Mouse (Mus musculus) T-helper 1 cell (primary cell): ENCODE measurements around the gene Scfd1.

ENCODE experiments used
- in situ Hi-C: fragments of 300-600 bp; cut with MboI, MseI; formaldehyde crosslinking; loops from one replicate; pipeline ENCODE4 v1.15.1; 2025; ENCODE audit warnings: high pct_unique_total_duplicates

Scfd1 gene

DNA sequence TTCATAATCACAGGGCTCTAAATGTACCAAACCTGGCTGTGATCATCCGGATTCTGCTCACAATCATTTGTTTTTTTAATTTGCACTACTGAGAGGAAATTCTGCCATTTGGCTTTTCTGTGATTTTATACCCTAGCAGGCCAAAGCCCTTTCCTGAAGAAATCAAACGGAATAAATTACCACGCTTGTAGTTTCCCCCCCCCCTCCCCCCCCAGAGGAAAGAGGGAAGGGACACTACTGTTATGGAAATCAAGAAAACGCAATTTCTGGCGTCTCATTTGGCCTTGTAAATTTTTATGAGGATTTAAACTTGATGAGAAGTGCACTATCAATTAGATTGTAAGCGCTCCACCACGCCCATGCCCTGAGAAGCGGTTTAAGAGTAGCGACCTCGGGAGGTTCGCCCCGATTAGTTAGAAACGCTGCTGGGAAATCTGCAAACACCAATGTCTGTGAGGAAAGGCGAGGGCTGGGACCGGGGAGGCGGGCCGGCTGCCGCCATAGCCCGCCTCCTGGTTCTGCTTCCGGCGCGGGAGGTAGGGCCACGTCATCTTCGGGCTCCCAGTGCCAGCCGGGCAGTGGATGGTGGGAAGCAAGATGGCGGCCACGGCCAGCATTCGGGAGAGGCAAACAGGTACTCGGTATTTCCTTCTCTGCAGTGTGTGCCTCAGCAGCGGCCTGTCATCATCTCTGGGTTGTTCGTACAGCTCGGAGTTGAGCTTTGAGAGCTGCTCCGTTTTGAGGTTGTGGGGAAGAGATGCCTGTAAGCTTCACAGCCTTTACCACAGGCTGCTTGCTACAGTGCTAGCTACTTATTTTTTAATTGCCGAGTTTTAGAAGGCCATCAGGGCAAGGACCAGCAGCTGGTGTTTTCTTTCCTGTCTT is at the start of gene Scfd1:
Gene Scfd1 (plus strand): TSS at position 508 of the 885 bp plus-strand sequence.
- in situ Hi-C loops = loop anchor here (25.0 kb wide), 1 partner anchor 385 kb away; no protein-coding TSS in a partner anchor

DNA sequence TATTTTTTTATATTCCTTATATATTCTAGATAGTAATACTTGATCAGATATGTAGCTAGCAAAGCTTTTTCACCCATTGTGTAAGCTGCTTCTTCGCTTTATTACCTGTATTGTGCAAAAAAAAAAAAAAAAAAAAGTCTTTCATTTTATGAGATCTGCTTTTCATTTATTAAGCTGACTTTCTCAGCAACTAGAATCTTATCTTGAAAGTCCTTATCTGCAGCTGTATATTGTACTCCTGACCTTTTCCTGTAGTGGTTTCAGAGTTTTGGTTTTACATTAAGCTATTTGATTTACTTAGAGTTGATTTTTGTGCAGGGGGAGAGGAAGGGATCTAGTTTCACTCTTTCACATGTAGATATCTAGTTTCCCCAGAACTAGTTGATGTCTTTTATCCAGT is 40.3 kb upstream of the Scfd1 start:
- in situ Hi-C loops = no loop called here

DNA sequence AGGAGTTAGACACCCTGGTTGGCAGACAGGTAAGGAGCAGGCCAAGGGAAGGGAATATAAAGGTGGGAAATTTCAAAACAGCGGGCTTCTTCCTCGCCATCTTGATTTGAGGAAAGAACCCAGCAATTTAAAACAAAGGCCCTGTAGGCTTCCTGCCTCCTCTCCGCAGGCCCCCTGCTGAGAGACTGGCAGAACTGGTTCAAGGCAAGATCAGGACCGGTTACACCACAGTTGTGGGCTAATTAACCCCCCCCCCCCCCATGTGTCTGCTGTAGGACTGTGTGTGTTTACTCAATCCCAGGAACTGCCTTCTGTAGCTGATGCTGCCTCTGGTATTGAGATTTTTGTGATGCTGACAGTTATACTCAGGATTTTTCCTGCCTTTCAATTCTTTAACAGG is 31.2 kb upstream of the Scfd1 start:
- in situ Hi-C loops = no loop called here

DNA sequence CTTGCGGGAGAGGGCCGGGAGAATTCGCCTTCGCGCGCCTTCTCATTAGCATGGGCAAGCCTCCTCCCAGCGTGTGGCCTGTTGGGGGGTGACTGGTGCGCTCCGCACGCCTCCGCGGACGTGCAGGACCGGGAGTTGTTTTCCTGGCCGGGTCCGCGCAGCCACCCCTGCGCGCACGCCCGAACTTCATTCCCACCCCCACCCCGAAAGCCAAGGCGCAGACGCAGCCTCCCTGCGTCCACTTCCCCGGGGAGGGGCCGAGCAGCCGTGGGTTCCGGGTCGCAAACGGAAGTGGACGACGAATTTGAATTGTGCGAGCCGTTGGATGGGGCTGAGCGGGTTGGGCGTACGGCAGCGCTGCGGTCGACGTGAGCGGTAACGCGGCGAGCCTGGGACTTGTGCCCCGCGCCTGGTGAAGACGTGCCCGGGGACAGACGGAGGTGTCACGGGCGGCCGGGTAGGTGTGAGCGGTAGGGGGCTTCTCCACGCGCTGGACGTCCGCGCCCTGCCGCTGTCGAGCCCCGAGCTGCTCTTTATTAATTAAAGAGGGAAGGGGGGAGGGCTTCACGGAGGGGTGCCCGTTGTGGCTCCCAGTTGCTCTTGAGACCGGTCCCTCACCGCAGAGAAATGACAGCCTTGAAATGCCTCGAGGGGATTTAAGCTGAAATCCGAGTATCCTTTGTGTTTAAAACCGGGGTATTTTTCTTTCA is 29.2 kb upstream of the Scfd1 start, which contains the start of gene G2e3:
Gene G2e3 (plus strand): TSS at position 74 of the 710 bp plus-strand sequence.
- in situ Hi-C loops = no loop called here

DNA sequence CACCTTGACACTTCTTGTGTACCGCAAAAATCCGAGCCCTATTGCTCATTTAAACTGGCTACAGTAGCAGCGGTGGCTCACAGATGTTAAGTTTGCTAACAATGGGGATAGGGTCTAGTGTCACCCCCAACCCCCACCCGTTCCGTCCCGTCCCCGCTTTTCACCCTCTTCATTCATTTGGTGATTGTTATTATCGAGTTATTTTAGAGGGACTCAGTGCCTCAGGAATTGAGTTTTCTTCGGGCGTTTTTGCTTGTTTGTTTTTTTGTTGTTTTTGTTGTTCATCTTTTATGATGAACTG is 28.7 kb upstream of the Scfd1 start:
- in situ Hi-C loops = no loop called here

DNA sequence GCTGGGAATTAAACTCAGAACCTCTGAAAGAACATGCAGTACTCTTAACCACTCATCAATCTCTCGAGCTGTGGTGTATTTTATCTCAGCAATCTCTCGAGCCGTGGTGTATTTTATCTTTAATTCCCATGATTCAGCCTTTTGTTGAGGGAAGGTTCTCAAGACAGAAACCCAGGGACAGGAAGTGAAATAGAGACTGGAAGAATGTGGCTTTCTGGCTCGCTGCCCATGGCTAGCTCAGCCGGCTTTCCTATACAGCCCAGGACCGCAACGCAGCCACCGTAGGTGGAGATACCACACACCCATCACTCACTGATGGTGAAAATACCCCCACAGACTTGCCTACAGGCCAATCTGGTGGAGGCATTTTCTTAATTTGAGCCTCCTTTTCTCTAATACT is 22.0 kb upstream of the Scfd1 start:
- in situ Hi-C loops = no loop called here

DNA sequence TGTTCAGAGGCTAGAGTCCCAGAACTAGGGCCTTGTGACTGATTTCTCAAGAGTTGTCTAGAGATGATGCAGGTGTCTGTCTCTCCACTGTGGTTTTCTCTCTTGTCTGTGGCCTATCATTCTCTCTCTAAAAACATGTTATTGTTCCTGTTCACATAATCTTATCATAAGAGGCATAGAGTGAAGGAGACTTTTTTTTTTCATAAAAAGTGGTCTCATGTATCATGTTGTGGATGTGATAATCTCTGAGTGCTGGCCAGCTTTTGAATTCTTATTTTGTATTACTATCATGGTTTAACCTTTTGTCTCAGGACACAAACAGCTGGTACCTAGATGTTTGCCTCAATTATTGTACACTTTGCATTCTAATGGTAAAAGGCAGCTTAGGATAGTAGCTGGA is 16.0 kb upstream of the Scfd1 start:
- in situ Hi-C loops = no loop called here

DNA sequence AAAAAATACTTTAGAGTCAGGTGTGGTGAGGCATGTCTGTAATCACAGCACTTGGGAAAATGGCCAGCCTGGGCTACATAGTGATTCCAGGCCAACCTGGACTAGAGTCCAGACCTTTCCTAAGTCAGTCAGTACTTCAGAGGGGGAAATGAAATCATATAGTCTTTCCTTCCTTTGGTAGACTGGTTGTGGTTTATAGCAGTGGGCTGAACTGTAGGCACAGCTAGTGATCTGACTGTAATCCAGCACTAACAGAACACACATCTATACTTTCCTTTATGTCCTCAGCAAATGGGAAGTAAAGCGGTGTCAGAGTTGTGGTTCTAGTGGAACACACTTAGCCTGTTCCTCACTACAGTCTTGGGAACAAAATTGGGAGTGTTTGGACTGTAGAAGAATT is 14.4 kb upstream of the Scfd1 start:
- in situ Hi-C loops = no loop called here

DNA sequence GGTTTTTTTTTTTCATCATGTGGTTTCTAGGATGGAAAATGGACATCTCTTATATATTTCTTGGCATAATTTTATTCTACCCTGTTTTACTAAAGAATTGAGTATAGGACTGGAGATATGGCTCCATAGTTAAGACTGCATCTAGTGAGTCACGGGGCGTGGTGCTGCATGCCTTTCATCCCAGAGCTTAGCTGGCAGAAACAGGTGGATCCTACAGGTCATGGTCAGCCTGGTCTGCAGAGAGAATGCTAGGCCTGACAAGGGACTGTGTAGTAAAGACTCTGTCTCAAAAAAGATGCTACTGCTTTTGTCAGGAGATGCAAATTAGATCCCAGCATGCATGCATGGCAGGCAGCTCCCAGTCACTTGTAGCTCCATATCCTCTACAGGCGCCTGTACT is 8.8 kb upstream of the Scfd1 start:
- in situ Hi-C loops = no loop called here

DNA sequence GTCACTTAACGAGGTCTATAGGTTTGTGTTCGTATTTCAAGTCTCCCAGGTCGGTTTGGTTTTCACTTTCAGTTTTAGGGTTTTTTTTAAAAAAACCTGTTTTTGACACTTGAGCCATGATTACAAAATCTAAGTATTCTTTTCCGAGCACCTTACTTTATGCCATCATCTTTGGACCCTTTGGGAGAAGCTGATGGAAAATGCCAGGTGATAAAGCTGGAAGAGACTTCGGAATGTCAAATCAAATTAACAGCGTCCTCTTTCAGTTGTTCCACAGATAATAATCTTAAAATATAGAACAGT is 529 bp downstream of the Scfd1 start:
- in situ Hi-C loops = loop anchor here (25.0 kb wide), 1 partner anchor 384 kb away; no protein-coding TSS in a partner anchor

DNA sequence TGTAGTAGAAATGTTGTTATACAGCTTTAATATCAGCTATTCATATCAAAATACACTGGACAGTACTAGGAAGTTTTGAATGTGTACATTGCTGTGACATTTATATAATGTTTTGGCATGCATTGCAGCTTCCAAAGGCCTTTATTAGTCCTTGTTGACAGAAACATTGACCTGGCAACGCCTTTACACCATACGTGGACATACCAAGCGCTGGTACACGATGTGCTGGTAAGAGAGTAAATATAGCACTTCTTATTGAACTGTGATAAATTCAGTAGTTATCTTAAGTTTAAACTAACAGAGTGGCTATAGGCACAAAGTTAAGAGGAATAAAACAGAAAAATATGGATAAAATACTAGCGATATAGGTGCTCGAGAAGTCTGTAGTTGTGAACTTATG is 22.6 kb downstream of the Scfd1 start:
- in situ Hi-C loops = loop anchor here (25.0 kb wide), 1 partner anchor 362 kb away; no protein-coding TSS in a partner anchor

DNA sequence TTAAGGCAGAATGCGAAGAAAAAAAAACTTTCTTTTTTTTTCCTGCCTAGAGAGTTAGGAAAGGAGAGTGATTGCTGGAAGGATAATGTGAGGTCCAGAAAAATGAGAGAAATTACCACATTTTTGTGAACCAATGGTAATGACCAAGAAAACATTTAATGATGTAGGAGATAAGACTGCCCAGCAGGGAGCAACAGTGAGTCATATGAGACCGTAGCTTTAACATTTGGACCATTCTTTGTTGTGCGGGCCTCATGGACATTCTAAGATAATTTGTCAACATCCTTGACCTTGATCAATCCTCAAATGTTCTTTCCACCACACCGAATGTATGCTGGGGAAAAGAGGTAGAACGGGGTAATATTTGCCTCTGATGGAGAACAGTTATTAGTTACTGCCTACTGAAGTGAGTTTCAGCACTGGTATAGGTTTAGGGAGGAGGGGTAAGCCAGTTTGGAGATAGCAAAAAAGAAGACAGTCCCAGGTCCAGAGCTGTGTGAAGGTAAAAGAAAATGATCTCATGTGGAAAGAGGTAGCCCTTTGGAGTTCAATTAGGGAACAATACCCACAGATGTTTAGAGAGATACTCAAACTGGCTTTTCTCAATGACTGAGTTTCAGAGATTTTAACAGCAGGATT is 24.9 kb downstream of the Scfd1 start:
- in situ Hi-C loops = no loop called here

DNA sequence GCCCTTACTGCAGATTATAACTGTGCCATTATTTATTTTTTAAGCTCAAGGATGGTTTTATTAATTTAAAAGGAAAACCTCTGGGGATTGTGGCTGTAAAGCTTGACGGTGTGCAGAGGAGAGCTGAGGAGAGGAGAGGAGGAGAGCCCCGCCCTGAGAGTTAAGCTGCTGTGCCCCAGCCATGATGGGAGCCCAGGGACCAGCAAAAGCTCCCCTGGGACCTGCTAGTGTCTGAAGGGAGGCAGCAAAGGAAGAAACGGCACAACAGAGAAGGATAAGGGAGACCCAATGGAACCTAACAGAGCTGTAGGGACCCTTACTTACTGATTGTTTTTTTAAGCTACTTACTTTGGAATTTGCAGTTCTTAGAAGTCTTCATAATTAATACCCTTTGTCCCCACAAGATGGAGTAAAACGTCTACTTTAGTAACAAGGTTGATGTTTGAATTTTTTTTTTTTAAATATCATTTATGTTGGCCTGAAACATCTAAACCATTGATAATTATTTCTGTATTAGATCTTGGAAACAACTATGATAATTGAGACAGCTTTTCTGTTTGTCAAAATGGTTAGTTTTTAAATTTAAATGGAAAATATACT is 26.8 kb downstream of the Scfd1 start:
- in situ Hi-C loops = no loop called here

DNA sequence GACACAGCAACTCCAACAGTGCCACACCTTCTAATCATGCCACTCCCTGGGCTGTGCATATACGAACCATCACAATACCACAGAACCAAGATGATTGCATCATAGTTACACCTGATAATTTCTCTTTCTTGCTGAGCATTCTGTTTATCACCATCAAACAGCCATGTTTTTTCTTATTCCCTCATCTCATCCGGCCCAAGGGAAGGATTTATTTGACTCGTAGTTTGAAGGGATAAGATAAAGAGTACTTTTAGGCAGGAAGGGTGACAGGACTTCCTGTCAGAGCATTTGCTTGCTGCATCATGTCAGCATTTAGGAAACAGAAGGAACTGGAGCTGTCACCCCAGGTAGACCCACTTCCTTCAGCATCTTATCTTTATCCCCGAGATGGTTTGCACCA is 34.1 kb downstream of the Scfd1 start:
- in situ Hi-C loops = no loop called here

DNA sequence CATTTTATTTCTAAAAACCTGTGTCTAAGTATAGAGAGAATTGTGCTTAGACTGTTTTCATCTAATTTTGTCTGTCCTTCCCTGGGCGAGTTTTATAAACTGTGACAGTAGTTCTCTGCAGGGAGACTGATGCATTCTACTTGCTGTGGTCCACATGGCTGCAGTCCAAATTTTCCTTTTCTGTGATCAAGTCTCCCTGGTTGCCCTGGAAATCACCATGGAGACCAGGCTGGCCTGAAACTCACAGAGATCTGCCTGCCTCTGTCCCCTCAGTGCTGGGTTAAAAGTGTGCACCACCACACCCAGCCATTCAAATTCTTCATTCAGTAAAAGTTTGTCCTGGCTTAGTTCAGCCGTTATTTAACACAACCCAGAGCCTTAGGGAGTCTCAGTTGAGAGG is 60.2 kb downstream of the Scfd1 start:
- in situ Hi-C loops = loop anchor here (10.0 kb wide), 1 partner anchor 177 kb away; no protein-coding TSS in a partner anchor

DNA sequence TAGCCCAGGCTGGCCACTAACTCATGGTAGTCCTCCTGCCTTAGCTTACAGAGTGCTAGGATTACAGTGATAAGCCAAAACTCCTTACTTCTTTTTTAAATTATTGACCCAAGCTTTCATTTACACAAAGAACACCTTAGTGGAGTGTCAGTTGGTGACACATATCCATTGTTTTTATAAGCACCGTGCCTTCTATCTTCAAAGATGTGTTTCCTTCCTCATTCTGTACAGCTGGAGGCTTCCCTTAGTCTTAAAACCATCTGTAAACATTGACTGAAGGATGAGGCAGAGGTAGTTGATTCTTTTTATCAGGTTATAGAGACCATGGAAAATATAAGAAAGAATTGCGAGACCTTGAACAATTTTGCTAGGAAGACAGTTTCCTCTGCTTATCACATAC is 61.0 kb downstream of the Scfd1 start:
- in situ Hi-C loops = loop anchor here (10.0 kb wide), 1 partner anchor 176 kb away; no protein-coding TSS in a partner anchor

DNA sequence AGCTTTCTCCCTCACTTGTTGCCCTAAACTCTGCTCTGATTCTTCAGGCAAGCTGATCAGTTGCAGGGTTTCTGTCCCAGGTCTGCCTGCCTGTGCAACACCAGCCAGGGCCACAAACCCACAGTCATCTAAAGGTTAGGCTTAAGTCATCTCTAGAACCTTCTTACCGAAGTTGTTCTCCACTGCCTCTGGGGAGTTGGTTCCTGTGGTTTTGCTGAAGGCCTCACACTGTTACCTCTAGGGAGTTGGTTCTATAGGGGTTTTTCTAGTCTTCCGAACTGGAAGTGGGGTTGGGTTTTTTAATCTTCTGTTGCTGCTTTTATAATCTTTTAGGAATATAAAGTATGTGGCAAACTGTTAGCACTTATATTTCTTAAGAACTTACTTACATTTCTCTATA is 72.0 kb downstream of the Scfd1 start:
- in situ Hi-C loops = no loop called here

DNA sequence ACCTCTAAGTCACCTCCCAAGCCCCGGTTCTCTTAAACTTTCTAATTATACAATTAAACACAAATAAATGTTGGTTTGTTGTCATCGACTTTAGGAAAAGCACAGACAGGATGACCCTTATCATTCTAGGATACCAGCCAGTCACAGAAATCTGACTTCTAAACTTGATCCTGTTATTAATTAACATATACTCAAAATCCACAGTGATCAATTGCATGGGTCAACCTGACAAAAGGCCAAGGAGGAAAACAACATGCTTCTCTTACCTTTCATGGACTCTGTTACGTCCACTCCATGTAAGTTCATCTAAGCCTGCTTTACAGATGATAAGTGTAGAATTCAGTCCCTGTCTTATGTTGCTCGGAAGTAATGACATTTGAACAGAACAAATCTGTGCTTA is 93.6 kb downstream of the Scfd1 start:
- in situ Hi-C loops = no loop called here

DNA sequence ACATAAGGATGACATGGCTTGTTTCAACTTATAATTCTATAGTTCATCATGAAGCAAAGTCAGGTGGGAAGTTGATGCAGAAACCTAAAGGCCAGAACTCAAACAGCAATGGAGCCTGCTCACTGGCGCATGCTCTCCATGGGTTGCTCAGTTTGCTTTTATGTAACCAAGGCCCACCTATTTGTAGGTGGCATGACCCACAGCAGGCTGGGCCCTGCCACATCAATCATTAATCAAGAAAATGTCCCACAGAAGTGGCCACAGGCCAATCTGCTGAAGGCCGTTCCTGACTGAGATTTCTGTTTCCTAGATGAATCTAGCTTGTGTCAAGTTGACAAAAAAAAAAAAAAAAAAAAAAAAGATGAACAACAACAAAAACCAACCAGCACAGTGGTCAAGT is 103.9 kb downstream of the Scfd1 start:
- in situ Hi-C loops = no loop called here

DNA sequence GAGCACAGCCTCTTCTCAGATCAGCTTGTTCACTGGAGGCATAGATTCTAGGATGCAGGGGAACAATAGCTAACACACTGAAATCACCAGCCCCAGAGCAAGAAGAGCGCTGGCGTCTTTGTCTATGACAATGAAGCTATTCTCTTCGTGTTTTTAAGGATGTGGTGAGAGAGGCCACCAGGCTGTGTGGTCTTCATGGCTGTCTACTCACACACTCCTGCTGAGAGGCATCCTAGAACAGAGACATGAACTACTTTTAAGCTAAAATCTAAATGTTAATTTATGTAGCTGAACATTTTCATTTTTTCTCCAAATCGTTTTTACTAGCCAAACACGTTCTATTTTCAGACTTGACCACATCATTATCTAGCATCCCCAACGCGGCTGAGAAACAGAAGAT is 114.7 kb downstream of the Scfd1 start:
- in situ Hi-C loops = no loop called here

DNA sequence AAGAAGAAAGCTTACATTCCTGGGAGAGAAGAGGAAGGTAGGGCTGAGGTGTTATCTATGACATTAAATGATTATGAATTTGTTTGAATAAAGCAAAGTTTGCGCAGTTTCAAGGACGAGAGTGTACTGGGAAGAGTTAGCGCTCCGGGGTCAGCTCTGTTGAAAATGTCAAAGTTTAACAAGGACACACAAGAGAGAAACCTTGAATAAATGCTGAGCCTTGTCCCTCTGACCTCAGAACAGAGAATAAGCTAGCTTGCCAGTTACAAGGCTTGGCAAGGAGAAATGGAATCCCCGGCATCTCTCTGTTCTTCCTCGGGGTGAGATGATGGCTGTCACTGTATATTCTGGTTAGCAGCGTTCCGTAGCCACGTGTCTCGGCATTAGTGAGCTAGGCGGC is 116.2 kb downstream of the Scfd1 start:
- in situ Hi-C loops = no loop called here

DNA sequence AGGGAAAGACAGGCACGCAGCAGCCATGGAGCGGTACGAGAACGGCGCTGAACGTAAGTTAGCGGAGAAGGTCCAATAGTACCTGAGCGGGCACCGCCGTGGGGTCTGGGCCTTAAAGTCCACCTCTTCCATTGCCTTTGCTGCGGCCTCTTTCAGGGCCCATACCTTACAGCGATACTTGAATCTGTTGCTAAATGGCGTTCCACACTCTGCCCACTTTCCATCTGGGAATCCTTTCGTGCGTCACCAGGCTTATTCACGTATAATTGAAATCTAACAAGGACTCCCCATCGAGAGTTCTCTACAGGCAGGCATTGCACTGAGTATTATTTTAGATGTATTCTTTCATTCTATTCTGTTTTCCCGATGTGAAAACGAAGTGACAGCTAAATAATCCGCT is 117.3 kb downstream of the Scfd1 start:
- in situ Hi-C loops = no loop called here
